Mouse (Mus musculus) hindbrain, embryonic 12.5 days (tissue): ENCODE data around the gene Jazf1. TPM values are rescaled to one million over a fixed set of nuclear protein-coding genes. Genes with fewer than 3 reads are reported as not detected.

Source experiments
- ATAC-seq: fragments of 200-750 bp; cut with Nextera tagmentation; 2 replicates; pipeline ENCODE4 v1.8.0; 2017; ENCODE audit warnings: moderate TSS enrichment; ENCODE audit not compliant: low FRiP score
- H3K27ac ChIP-seq: fragments of 300-500 bp; sonication (generic); 2 replicates; pipeline ENCODE4 v1.5.1; 2016; ENCODE audit warnings: mild to moderate bottlenecking
- H3K27me3 ChIP-seq: fragments of 300-500 bp; sonication (generic); 2 replicates; pipeline ENCODE4 v1.6.1; 2016; ENCODE audit warnings: mild to moderate bottlenecking
- H3K36me3 ChIP-seq: fragments of 300-500 bp; sonication (generic); 2 replicates; pipeline ENCODE4 v1.6.1; 2016; ENCODE audit warnings: mild to moderate bottlenecking
- H3K4me1 ChIP-seq: fragments of 300-500 bp; sonication (generic); 2 replicates; pipeline ENCODE4 v1.6.1; 2016
- H3K4me2 ChIP-seq: fragments of 300-500 bp; sonication (generic); replicated peaks from 2 replicates; pipeline ENCODE4 v1.6.1; 2016; ENCODE audit warnings: mild to moderate bottlenecking
- H3K4me3 ChIP-seq: fragments of 300-500 bp; sonication (generic); 2 replicates; pipeline ENCODE4 v1.5.1; 2016; ENCODE audit warnings: mild to moderate bottlenecking
- H3K9ac ChIP-seq: fragments of 300-500 bp; sonication (generic); 2 replicates; pipeline ENCODE4 v1.6.1; 2016; ENCODE audit warnings: mild to moderate bottlenecking, moderate library complexity
- H3K9me3 ChIP-seq: fragments of 300-500 bp; sonication (generic); replicated peaks from 2 replicates; pipeline ENCODE4 v1.6.1; 2016; ENCODE audit warnings: mild to moderate bottlenecking
- WGBS: fragments of 180-500 bp; shearing (Covaris S2); methylation state at CpG from one replicate; pipeline ENCODE4 v1.1.7; 2016; 5-methylcytosine and 5-hydroxymethylcytosine counted together
- polyA plus RNA-seq: library from polyadenylated mRNA; unstranded; fragments of >200 nt; fragmentation: Nextera tagmentation; extraction: Ambion mirVana; gene quantifications from 2 replicates; pipeline ENCODE4 v1.2.1, GENCODE M21; 2016

The Jazf1 gene
- polyA plus RNA-seq, 1 experiment from 2014 or later: 15.8 TPM

GRCm38 (mm10) chr6:52851019-52851418 is 217.4 kb downstream of the Jazf1 start:
- ATAC-seq: no peak
- Histone ChIP-seq H3K4me3 (no peak overlapping the region), H3K36me3 (no peaks in the 10 kb centered on the region), H3K27ac (peak overlapping the region; percentile 31; the same call in 1 of the 2 replicates), H3K27me3 (no peaks in the 10 kb centered on the region), H3K4me2 (no peak overlapping the region), H3K4me1 (peaks cover 31% of the 10 kb centered on the region), H3K9ac (no peak overlapping the region), H3K9me3 (no peaks in the 10 kb centered on the region)
- WGBS: 64% methylated on average over 5 of the region's 5 CpGs

- WGBS: 77% methylated on average over 6 of the region's 6 CpGs
- Histone ChIP-seq H3K36me3 (no peaks in the 10 kb centered on the region), H3K9ac (no peak overlapping the region), H3K4me2 (no peak overlapping the region), H3K27me3 (no peaks in the 10 kb centered on the region), H3K4me3 (no peak overlapping the region), H3K27ac (no peak overlapping the region), H3K4me1 (peaks cover 21% of the 10 kb centered on the region), H3K9me3 (no peaks in the 10 kb centered on the region)
- no peak for ATAC-seq
These were observed 220.2 kb downstream of the Jazf1 start for GRCm38 (mm10) chr6:52848199-52848598.

DNA sequence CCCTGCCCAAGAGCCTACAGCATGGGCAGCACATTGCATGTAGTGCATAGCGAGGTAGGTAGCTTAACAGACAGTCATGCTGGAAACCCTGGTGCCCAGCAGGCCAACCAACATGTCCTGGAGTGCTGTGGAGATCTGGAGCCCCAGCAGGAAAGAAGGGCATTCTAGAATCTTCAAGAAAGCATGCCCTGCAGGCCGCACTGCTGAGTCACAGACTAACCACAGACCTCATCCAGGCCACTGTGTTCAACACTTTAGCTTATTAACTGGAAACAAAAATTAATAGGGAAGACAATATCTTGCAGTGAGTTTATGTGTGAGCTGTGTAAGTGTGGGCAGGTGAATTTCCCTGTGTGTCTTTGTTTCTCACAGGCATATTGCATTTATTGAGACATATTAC is 222.1 kb downstream of the Jazf1 start:
- ATAC-seq: no peak
- Histone ChIP-seq H3K27ac (no peak overlapping the region), H3K9ac (no peak overlapping the region), H3K4me1 (peaks cover 14% of the 10 kb centered on the region; the same call in 1 of the 2 replicates), H3K36me3 (no peaks in the 10 kb centered on the region), H3K9me3 (no peaks in the 10 kb centered on the region), H3K4me3 (no peak overlapping the region), H3K27me3 (no peaks in the 10 kb centered on the region), H3K4me2 (no peak overlapping the region)
- 88% methylated on average over 2 of the region's 2 CpGs for WGBS

DNA sequence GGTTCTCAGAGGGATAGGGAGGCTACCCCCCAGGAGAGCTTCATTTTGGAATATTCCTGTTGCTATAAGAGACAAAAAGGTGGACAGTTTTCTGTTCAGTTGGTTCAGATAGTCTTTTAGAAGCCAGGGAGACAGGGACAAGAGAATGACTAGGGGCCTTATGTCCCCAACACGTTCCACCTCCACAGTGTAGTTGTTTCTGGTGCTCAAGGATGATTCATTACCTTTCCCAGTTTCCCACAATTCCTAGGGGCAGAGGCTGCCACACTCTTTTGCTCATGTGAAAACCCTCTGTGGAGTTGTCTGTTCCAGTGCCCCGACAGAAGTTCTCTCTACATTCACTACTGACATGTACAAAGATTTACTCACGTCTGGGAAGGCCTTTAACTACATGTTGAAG is 223.7 kb downstream of the Jazf1 start:
- Histone ChIP-seq H3K4me1 (peaks cover 19% of the 10 kb centered on the region), H3K27me3 (no peaks in the 10 kb centered on the region), H3K9ac (no peak overlapping the region), H3K4me2 (no peak overlapping the region), H3K27ac (no peak overlapping the region), H3K4me3 (no peak overlapping the region), H3K36me3 (no peaks in the 10 kb centered on the region), H3K9me3 (no peaks in the 10 kb centered on the region)
- 85% methylated on average over 3 of the region's 3 CpGs for WGBS
- no peak for ATAC-seq

GRCm38 (mm10) chr6:52843027-52843426 is 225.4 kb downstream of the Jazf1 start:
- Histone ChIP-seq H3K4me2 (no peak overlapping the region), H3K27me3 (no peaks in the 10 kb centered on the region), H3K27ac (no peak overlapping the region), H3K36me3 (no peaks in the 10 kb centered on the region), H3K9me3 (no peaks in the 10 kb centered on the region), H3K4me1 (peaks cover 32% of the 10 kb centered on the region), H3K4me3 (no peak overlapping the region), H3K9ac (no peak overlapping the region)
- WGBS: 62% methylated on average over 4 of the region's 4 CpGs
- ATAC-seq: no peak

GRCm38 (mm10) chr6:52842598-52842997 is 225.8 kb downstream of the Jazf1 start:
- no peak for ATAC-seq
- no peak overlapping the region for H3K4me3 ChIP-seq
- H3K4me1 ChIP-seq: peaks cover 35% of the 10 kb centered on the region
- H3K4me2 ChIP-seq: no peak overlapping the region
- WGBS: 87% methylated on average over 6 of the region's 6 CpGs
- no peaks in the 10 kb centered on the region for H3K27me3 ChIP-seq
- no peak overlapping the region for H3K27ac ChIP-seq
- H3K9me3 ChIP-seq: no peaks in the 10 kb centered on the region
- H3K9ac ChIP-seq: no peak overlapping the region
- no peaks in the 10 kb centered on the region for H3K36me3 ChIP-seq

- H3K27me3 ChIP-seq: no peaks in the 10 kb centered on the region
- no peak for ATAC-seq
- 87% methylated on average over 2 of the region's 2 CpGs for WGBS
These were observed 226.8 kb downstream of the Jazf1 start for GRCm38 (mm10) chr6:52841611-52842010.

DNA sequence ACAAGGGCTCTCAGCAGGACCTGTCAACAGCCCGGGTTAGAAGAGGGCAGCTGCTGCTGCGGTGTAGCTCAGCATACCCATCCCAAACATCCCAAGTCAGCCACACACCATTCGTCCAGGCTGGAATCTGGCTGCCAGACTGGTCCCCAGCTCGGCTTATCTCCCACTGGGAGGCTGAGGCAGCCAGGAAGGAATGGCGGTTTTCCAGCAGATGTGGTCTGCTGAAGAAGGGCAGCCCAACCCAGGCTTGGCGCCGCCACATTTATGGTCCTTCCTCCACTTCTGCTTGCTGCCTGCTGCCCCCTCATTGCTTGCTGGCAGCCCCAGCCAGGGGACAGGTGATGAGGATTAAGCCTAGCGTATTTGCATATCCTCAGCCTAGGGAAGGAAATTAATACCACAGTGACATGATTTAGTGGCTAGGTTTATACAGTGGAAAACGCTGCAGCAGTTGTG is 227.8 kb downstream of the Jazf1 start:
- no peak for ATAC-seq
- H3K9me3 ChIP-seq: no peaks in the 10 kb centered on the region
- WGBS: 22% methylated on average over 9 of the region's 9 CpGs
- H3K27ac ChIP-seq: peak overlapping the region; percentile 19
- H3K36me3 ChIP-seq: no peaks in the 10 kb centered on the region
- no peaks in the 10 kb centered on the region for H3K27me3 ChIP-seq
- no peak overlapping the region for H3K9ac ChIP-seq
- no peak overlapping the region for H3K4me2 ChIP-seq
- peaks cover 35% of the 10 kb centered on the region for H3K4me1 ChIP-seq
- no peak overlapping the region for H3K4me3 ChIP-seq

More at GRCm38 (mm10) chr6:52841611-52842010, 226.8 kb downstream of the Jazf1 start:
- no peaks in the 10 kb centered on the region for H3K36me3 ChIP-seq
- no peak overlapping the region for H3K4me3 ChIP-seq
- H3K27ac ChIP-seq: no peak overlapping the region
- H3K9me3 ChIP-seq: no peaks in the 10 kb centered on the region
- H3K4me2 ChIP-seq: no peak overlapping the region
- no peak overlapping the region for H3K9ac ChIP-seq
- peaks cover 35% of the 10 kb centered on the region for H3K4me1 ChIP-seq

GRCm38 (mm10) chr6:52838691-52839090 is 229.7 kb downstream of the Jazf1 start:
- Histone ChIP-seq H3K9ac (no peak overlapping the region), H3K4me1 (peaks cover 35% of the 10 kb centered on the region), H3K4me2 (no peak overlapping the region), H3K36me3 (no peaks in the 10 kb centered on the region), H3K4me3 (no peak overlapping the region), H3K27me3 (no peaks in the 10 kb centered on the region), H3K9me3 (no peaks in the 10 kb centered on the region), H3K27ac (no peak overlapping the region)
- WGBS: 4% methylated on average over 8 of the region's 8 CpGs
- peak; percentile 74 for ATAC-seq

GRCm38 (mm10) chr6:52837792-52838191 is 230.6 kb downstream of the Jazf1 start:
- Histone ChIP-seq H3K36me3 (no peaks in the 10 kb centered on the region), H3K4me2 (no peak overlapping the region), H3K4me1 (peaks cover 34% of the 10 kb centered on the region), H3K9me3 (no peaks in the 10 kb centered on the region), H3K27me3 (no peaks in the 10 kb centered on the region), H3K4me3 (no peak overlapping the region), H3K9ac (no peak overlapping the region), H3K27ac (no peak overlapping the region)
- no peak for ATAC-seq
- WGBS: 57% methylated on average over 4 of the region's 4 CpGs

DNA sequence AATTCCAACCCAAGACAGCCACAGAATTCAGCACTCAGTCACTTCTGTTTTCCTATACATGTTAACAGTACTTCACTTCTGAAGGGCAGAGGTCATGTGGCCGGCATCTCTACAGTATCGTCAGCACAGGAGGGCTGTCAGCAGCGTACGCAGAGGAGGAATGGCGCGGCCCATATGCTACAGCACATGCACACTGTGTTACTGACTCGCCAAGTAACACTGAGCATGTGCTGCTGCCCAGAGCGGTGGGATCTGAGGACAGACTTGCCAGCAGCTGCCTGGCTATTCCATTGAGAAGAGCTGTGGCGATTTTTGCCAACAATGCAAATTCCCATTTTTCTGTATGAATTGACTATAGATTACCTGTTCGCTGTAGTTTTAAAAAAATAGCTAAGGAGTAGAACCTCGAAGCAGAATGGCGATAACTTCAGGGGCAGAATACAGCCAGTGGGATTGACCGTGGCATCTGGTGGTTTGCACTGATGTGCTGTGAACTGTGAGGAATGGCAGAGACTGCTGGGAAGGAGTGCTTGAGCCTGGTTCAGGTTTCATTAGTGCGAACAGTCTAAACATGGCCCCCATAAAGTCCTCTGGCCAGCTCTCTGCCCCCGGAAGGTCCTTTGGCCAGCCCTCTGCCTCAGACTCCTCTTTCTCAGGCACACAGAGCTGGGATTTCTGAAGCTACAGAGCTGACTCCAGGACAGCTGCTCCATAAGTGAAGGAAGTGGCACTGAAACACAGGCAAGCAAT is 232.1 kb downstream of the Jazf1 start:
- H3K4me1 ChIP-seq: peaks cover 31% of the 10 kb centered on the region
- H3K9ac ChIP-seq: no peak overlapping the region
- no peaks in the 10 kb centered on the region for H3K27me3 ChIP-seq
- H3K27ac ChIP-seq: no peak overlapping the region
- H3K4me3 ChIP-seq: no peak overlapping the region
- no peaks in the 10 kb centered on the region for H3K36me3 ChIP-seq
- WGBS: 74% methylated on average over 15 of the region's 15 CpGs
- no peaks in the 10 kb centered on the region for H3K9me3 ChIP-seq
- ATAC-seq: no peak
- no peak overlapping the region for H3K4me2 ChIP-seq

GRCm38 (mm10) chr6:52827752-52828277 is 240.6 kb downstream of the Jazf1 start:
- WGBS: 87% methylated on average over 2 of the region's 2 CpGs
- no peak overlapping the region for H3K4me3 ChIP-seq
- H3K4me2 ChIP-seq: no peak overlapping the region
- no peaks in the 10 kb centered on the region for H3K9me3 ChIP-seq
- ATAC-seq: no peak
- H3K4me1 ChIP-seq: peaks cover 17% of the 10 kb centered on the region
- H3K27me3 ChIP-seq: no peaks in the 10 kb centered on the region
- H3K36me3 ChIP-seq: no peaks in the 10 kb centered on the region
- no peak overlapping the region for H3K27ac ChIP-seq
- no peak overlapping the region for H3K9ac ChIP-seq

DNA sequence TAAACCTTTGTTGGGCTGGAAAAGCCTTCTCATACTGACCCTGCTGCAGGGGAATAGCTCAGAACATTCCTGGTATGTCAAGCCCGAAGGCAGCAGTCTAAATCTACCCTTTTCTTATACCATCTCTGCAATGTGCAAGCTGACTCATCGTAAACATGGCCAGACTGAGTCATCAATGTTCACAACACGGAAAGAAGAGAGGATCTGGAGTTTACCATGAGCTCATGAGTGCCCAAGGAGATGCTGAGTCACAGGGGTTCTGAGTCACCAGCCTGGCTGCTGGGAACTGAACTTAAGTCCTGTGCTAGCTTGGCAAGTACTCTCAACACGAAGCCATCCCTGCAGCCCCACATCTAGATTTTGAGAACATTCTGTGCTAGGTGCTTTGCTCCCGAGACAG is 242.9 kb downstream of the Jazf1 start:
- Histone ChIP-seq H3K27me3 (no peaks in the 10 kb centered on the region), H3K9me3 (no peaks in the 10 kb centered on the region), H3K9ac (no peak overlapping the region), H3K4me3 (no peak overlapping the region), H3K4me1 (peaks cover 22% of the 10 kb centered on the region), H3K4me2 (no peak overlapping the region), H3K36me3 (no peaks in the 10 kb centered on the region), H3K27ac (no peak overlapping the region)
- 80% methylated on average over 5 of the region's 5 CpGs for WGBS
- no peak for ATAC-seq
